Mouse (Mus musculus) bone marrow macrophage, adult 2 months (primary cell): ENCODE data around the gene Mrpl3. TPM values are rescaled to one million over a fixed set of nuclear protein-coding genes. Genes with fewer than 3 reads are reported as not detected.

Experiments used
- H3K27ac ChIP-seq: 2 replicates; pipeline ENCODE4 v1.5.1; 2012; ENCODE audit warnings: low read depth, low read length; ENCODE audit not compliant: insufficient read depth
- H3K4me1 ChIP-seq: 2 replicates; pipeline ENCODE4 v1.6.1; 2012; ENCODE audit warnings: low read length; ENCODE audit not compliant: control insufficient read depth, insufficient read depth
- H3K4me3 ChIP-seq: 2 replicates; pipeline ENCODE4 v1.5.1; 2012; ENCODE audit warnings: mild to moderate bottlenecking, low read length, moderate library complexity; ENCODE audit not compliant: insufficient read depth
- CTCF ChIP-seq: IDR thresholded peaks from 2 replicates; pipeline ENCODE4 v1.5.1; 2012; ENCODE audit warnings: low read depth, mild to moderate bottlenecking, low read length, moderate library complexity
- POLR2A ChIP-seq: IDR thresholded peaks from 2 replicates; pipeline ENCODE4 v1.6.1; 2012; ENCODE audit warnings: mild to moderate bottlenecking, low read depth, low read length, borderline replicate concordance
- polyA plus RNA-seq: library from polyadenylated mRNA; stranded (reverse); fragments of >200 nt; gene quantifications from 2 replicates; pipeline ENCODE4 v1.2.4, GENCODE M21; 2012; ENCODE audit not compliant: missing spikeins, insufficient read depth, insufficient read length

Gene Mrpl3
- polyA plus RNA-seq, 1 experiment, result 43.1 TPM

DNA sequence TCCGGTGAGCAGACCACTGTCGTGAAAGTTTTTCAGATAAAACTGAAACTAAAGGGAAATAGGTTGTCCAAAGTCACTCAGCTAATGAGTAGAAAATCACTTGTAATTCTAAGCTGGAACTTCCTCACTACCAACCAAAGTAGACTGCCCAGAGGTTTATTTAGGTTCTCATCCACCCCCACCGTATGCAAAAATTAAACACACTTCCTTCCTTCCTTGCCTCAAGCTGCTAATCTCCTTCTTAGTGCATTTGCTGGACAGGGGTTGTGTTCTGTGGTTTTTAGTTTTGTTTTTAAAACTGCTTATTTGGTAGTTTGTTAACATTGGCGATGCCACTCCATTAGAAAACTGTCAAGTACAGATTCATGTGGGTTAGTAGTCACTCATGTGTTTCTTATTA, 773 bp downstream of the Mrpl3 start:
- Histone ChIP-seq H3K27ac (peak overlapping the region; percentile 66), H3K4me1 (peaks cover 2% of the 10 kb centered on the region; the same call in 1 of the 2 replicates), H3K4me3 (peak overlapping the region; percentile 90)
- no peak for TF ChIP-seq POLR2A
- no peak for TF ChIP-seq CTCF

DNA sequence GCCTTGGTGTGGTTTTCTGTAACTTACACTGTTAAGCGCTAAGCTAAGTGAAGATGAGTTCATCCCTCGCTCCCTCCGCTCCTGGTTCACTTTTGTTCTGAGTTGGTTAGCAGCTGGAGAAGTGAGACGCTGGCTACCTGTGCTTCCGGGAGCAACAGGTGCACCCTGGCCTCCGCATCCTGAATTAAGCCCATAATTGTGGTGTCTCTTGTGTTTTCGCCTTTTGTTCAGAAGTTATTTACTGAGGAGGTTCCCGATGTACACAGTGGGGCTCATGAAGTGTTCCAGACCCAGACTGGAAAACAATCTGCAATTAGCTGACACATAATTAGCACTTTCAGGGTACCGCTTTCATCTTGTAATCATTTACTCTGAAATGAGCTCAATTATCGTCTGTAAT, 16.1 kb downstream of the Mrpl3 start:
- H3K4me1 ChIP-seq, result no peaks in the 10 kb centered on the region
- H3K4me3 ChIP-seq, result no peak overlapping the region
- TF ChIP-seq CTCF, result no peak
- no peak for TF ChIP-seq POLR2A
- H3K27ac ChIP-seq, result no peak overlapping the region

DNA sequence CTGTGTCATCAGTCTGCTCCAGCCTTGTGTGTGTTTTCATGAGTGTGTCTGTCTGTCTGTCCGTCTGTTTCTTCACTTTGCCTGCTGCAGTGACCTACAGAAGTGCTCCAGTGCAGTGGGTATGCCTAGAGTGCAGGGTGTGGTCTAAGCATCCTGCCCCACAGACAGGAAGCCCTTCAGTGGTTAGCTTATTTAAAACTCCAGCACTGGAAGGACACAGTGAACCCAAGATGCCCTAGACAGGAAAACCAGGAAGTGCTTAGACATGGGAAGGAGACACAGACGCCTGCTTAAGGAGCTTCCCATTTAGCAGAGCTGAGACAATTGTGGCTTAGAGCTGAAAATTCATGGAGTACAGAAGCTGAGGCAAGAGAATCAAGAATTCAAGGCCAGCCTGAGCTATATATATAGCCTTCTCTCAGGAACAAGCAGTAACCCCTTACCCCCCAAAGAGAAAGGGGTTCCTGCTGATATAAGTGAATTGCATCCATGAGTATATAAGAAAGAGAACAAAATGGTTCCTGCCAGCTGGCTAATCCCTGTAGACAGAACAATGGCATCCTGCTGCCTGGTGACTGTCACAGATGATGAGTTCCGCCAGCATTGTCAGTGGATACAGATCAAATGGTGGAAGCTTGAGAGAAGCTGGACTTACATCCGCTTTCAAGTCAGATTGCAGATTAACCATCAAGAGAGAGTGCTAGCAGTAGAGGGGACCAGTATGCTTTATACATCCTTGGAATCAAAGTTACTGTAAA, 20.1 kb downstream of the Mrpl3 start:
- Histone ChIP-seq H3K4me1 (no peaks in the 10 kb centered on the region), H3K27ac (no peak overlapping the region), H3K4me3 (no peak overlapping the region)
- TF ChIP-seq POLR2A (no peak), CTCF (no peak)

DNA sequence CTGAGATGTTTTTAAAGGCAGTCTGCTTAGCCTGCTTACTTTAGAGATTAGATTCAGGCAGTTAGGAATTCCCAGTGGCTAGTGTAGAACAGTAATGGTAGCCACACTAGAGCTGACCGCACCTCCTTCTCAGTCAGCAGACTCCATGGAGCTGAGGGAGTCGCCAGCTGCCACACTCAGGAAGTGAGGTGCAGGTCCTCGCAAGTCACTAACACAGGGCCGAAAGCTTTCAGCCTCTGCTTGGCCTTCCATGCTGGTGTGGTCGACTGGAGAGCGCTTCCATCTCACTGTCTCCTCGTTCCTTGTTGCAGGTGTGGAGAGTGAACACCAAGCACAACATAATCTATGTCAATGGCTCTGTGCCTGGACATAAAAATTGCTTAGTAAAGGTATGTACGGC, 21.8 kb downstream of the Mrpl3 start:
- TF ChIP-seq POLR2A (no peak), CTCF (no peak)
- no peaks in the 10 kb centered on the region for H3K4me1 ChIP-seq

DNA sequence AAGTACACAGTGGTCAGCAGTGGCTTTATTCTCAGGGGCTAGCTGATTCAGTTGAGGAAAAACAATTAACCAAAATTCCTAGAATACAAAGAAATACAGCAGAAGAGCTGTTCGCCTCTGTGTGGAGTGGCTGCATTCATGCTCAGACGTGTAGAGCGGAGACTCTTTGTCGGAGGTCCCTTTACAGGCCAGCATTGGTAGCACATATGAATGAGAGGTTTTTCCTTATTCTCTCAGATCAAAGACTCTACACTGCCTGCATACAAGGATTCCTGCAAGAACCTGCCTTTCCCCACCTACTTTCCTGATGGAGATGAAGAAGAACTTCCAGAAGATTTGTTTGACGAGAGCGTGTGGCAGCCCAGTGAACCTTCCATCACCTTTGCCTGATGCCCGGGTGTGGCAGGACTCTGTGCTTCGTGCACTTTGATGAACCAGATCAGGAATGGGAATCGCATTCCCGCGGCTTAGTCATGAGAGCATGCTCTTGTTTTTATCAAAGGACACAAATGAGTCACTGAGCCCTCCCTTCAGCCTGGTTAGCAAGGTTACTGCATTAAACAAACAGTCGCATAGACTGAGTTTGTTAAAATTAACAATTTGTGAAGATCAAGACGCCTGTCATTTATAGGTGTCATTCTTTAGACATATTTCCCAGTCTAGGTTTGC, 23.9 kb downstream of the Mrpl3 start:
- Histone ChIP-seq H3K27ac (no peak overlapping the region), H3K4me3 (no peak overlapping the region), H3K4me1 (no peaks in the 10 kb centered on the region)
- TF ChIP-seq POLR2A (no peak), CTCF (no peak)

More for the DNA sequence above, 21.8 kb downstream of the Mrpl3 start:
- H3K27ac ChIP-seq, result no peak overlapping the region
- H3K4me3 ChIP-seq, result no peak overlapping the region

DNA sequence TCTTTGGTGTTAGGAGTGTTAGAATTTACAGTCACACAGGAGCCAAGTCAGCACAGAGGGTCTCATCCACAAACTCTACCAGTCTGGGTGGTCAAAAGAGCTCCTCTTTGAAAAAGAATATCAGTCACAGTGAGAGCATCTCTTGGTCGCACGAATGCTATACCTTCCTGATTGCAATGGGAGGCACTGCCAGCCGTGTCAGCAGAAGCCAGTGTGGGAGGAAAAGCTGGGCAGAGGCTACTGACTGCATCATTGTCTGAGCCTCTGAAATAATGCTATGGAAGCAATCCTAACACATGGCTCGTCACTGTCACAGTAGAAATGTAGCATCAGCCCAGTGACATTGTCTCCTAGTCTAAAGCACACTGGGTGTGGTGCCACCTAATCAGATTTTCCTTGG, 25.4 kb downstream of the Mrpl3 start:
- H3K4me3 ChIP-seq, result no peak overlapping the region
- TF ChIP-seq POLR2A (no peak), CTCF (no peak)
- H3K4me1 ChIP-seq, result no peaks in the 10 kb centered on the region
- no peak overlapping the region for H3K27ac ChIP-seq

DNA sequence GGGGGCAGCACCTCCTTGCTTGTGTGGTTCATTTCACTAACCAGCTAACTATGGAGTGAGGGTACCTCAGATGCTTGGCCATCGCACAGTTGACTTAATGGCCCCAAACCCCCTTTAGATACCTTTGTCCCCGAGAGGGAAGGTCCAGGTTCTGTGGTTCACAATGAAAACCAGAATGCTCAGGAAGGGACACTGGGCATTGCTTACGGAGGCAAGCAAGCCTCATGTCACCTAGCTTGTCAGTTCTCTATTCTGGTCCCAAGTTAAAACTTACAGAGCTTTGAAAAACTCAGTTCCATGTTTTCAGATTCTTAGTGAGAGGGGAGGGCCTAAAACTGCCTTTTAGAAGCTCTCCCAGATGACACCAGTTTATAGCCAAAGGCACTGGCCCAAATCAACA, 27.2 kb downstream of the Mrpl3 start:
- no peak overlapping the region for H3K27ac ChIP-seq
- no peaks in the 10 kb centered on the region for H3K4me1 ChIP-seq
- H3K4me3 ChIP-seq, result no peak overlapping the region
- TF ChIP-seq POLR2A, result no peak
- no peak for TF ChIP-seq CTCF

DNA sequence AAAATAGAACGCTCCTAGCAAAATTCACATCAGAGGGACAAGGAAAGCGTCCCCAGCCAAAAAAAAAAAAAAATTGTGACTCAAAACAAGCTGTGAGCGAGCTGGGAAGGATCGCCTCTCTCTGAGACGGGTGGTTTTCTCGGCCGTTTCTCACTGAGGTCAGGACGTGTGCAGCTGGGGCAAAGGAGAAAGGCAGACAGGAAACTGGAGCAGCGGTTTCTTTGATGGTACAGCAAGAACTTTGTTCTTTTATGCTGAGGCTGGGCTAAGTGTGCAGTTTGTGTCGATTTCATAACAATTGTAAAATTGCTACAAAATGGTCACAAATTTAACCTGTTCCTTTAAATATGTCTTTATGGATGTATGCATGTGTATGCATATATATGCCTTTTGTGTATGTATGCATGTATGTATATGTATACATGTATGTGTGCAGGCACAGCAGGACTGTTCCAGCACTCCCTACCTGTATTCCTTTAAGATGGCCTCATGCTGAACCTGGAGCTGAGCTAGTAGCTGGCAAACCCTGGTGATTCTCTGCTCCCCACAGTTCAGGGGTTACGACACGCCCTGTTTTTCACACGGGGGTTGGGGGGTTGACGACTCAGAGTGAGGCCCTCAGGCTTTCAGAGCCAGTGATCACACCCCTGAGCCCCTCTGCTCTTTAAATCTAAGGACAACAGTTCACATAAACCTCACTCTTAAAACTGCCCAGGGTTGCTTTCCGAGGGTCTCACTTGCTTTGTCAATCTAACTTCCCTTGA, 48.0 kb downstream of the Mrpl3 start:
- Histone ChIP-seq H3K4me1 (no peaks in the 10 kb centered on the region), H3K4me3 (no peak overlapping the region), H3K27ac (no peak overlapping the region)
- TF ChIP-seq CTCF (no peak), POLR2A (no peak)

DNA sequence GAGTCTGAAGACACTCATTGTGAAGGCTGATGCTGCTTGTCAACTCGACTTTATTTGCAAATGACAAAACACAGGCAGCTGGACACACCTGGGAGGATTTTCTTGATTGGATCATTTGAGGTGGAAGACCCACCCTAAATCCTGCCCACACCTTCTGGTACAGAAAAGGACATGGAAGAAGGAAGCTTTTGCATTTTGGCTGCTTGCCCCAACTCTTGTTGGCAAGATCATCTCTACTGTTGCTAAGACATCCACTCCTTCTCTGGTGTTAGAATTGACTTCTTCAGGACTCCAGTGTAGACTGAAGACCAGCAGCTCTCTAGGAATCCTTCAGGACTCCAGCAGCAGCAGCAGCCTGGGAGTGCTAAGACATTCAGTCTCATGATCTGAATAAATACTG, 48.9 kb downstream of the Mrpl3 start:
- no peak overlapping the region for H3K4me3 ChIP-seq
- no peaks in the 10 kb centered on the region for H3K4me1 ChIP-seq

More for the DNA sequence above, 48.9 kb downstream of the Mrpl3 start:
- no peak overlapping the region for H3K27ac ChIP-seq
- TF ChIP-seq POLR2A (no peak), CTCF (no peak)
